Mouse (Mus musculus) adrenal gland, adult 18-20 months (tissue): Measurements from ENCODE around the gene Lrif1. TPM values are rescaled to one million over a fixed set of nuclear protein-coding genes. Genes with fewer than 3 reads are reported as not detected.
A peak's percentile ranks its signal among the peaks of the same experiment; 100 is the strongest.
"Not testable (repeated sequence)": the region's sequence is repeated elsewhere in the genome, so short reads cannot be mapped to it uniquely, and the experiment has no call there.

Source experiments
- DNase-seq, 2 experiments: peaks; one replicate each; pipeline ENCODE4 v3.0.0; 2021 to 2022; ENCODE audit warnings: low spot score in 2 of 2
- long read RNA-seq, 2 experiments: library from polyadenylated mRNA; stranded (forward); transcript quantifications; one replicate each; pipeline ENCODE4 v2.0.0; 2021
- total RNA-seq, 2 experiments: library from RNA; stranded (reverse); gene quantifications; 1 replicate in 1 of 2; 2 replicates in 1 of 2; pipeline ENCODE4 v1.2.3; 2021

The Lrif1 gene
- total RNA-seq: 10 to 100 TPM; 13.5 to 14.1 TPM
- long read RNA-seq, experiment 1, transcript Lrif1-201 (4 exons, 3,103 nt): major isoform, 6 of 10 reads
- long read RNA-seq, experiment 1, partial matches to known transcripts: 1 of 10 reads
- long read RNA-seq, experiment 1, other reads (novel, unspliced or antisense): 0 of 10 reads
- long read RNA-seq, experiment 2, transcript Lrif1-203 (3 exons, 1,669 nt): major isoform, 8 of 11 reads
- long read RNA-seq, experiment 2, partial matches to known transcripts: 1 of 11 reads
- long read RNA-seq, experiment 2, other reads (novel, unspliced or antisense): 0 of 11 reads

DNA sequence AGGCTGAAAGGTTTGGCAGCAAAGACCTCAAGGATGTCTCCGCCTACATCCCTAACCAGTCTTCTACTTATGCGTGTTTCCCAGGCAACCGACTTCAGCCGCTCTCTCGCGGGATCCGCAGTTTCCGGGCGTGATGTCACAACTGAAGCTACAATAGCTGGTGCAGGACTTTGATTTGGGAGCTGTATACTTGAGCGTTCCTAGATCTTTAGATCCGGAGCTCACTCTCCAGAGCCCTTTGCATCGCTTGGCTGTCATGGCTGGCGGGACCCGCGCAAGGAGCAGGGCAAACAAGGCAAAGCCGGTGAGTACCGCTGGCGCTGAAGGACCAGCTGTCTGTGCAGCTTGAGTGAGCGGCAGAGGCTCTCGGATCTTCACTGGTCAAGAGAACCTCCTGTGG is at the start of gene Lrif1:
TSS of gene Lrif1 (plus strand) at position 158 of the 400 bp plus-strand sequence.
- DNase-seq: peak; percentile 24 to 25

DNA sequence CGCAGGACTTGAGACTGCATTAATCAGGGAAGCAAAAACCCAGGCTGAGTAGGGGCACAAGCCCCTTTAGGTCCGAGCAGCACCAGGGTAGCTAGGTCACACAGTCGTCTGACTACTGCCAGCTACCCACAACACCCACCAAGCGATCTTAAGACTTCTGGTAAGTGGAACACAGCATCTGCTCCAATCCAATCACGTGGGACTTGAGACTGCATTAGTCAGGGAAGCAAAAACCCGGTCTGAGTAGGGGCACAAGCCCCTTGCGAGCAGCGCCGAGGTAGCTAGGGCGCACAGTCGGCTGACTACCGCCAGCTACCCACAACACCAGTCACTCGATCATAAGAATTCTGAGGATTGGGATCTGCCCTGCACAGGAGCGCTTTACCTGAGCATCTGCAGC is 12.0 kb upstream of the Lrif1 start:
- not testable (repeated sequence) for DNase-seq

- DNase-seq: no peak
These were observed 594 bp downstream of the Lrif1 start for GRCm38 (mm10) chr3:106685381-106685780.

DNA sequence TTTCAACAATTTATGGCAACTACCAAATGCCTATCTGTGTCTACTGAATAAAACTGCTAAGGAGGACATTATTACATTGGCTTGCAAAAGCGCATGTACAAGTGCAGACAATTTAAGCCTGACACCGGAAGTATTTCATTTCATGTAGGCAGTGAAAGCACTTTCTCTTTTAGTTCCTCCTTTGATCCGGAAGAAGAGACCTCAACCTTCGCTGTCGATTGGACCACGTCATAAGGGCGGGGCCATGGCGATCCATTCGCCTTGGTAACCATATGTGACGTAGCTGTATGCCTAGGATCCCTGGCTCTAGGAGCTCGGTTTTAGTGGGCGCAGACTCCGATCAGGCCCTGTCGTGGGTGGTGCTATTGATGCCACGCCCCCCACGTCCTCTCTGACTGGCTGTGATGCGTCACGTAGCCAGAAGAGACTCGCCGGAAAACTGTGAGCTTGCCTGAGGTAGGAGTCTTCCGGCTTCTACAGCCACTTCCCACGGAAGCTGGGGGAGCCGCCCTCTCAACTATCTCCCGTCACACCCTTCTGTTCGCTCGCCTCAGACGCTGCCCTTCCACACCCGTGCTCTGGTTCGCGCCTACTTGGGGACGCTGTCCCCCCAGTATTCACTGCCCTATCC is 36.7 kb downstream of the Lrif1 start:
- DNase-seq: peak; percentile 85 to 86

DNA sequence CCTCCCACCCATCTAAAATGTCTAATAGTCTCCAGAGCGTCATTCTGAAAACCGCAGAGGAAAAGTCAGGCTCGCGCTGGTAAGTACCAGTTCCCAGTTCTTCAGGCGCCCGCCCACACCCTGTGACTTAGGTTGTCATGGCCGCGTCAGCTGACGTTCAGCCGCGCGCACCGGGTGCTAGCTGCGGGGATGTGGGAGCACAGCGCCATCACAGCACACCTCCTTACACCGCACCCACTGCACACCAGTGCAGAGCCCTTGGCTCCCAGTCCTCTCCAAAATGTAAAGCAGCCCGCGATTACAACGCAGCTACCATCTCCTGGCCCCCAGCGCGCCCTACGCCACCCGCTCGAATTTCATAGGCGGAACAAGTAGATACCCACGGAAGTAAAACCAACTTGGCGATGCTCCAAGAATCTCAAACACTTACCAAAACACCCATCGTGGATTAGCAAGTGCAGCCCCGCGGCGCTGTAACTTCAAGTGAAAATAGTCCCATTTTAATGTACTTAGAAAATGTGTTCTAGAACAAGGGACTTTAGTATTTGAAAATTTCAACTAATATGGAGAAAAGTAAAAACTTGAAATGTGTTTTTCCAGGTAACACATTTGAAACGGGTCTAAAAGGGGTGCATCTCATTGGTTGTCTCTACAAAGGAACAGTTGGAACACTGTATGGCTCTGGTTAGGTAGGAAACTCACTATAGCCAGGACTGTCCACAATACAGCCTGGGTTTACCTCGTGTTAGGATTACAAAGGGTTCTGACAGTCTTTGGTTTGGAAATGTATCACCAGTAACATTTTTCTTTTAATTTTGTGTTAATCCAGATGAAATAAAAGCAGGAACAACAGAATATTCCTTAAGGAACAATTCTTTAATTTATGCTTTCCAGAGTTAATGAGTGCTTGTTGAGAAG is 37.5 kb downstream of the Lrif1 start:
- DNase-seq: peak; percentile 69 to 71

DNA sequence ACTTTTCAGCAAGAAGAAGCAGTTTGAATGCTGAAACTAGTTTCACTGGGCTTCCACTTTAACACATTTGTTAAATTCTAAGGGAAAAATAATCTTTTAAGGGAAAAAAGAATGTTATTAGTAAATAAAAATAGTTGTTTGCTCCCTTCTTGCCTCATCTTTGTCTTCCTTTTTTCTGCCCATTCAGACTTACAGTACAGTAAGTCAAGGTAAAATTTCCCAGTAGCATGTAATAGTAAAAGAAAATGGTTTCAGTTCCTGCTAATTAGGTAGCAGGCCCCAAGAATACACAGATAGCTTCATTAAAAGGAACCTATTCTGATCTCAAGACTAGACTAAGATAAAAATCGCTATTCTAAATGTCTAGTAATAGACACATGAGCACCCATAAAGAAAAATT is 71.1 kb downstream of the Lrif1 start:
- DNase-seq: no peak

DNA sequence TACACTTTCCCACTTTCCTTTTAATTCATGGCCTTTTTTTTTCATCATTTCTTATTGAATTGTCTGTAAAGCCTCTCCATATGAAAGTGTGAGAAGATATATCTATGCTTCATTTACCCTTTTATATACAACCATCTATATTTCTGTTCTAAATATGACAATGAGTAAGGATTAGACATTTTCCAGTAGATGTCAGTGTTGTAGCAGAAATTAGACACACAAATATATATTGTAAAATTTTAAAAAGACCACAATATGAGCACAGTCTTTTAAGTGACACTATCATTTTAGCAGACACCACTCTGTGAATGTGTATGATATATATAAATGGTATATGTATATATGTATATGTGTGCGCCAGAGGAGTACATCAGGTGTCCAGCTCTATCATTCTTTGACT is 87.0 kb downstream of the Lrif1 start:
- DNase-seq: no peak

- DNase-seq: no peak
These were observed 100.3 kb downstream of the Lrif1 start for GRCm38 (mm10) chr3:106785130-106785529.

Other genes starting within 250 kb of the Lrif1 start
- gene Dennd2d, start 202.6 kb upstream of the Lrif1 start, total RNA-seq: 1 to 10 TPM; 3.5 to 7.2 TPM
- gene Dram2, start 137.2 kb upstream of the Lrif1 start, total RNA-seq: 10 to 100 TPM; 75.2 to 87.3 TPM
- gene Cept1, start 137.2 kb upstream of the Lrif1 start, total RNA-seq: 10 to 100 TPM; 32.0 to 37.8 TPM
- 10 to 100 TPM in 1 of 2 experiments, 1 to 10 TPM in 1; 8.0 to 14.6 TPM for gene Cd53, start 105.2 kb downstream of the Lrif1 start, total RNA-seq
- gene Olfr266, start 141.3 kb downstream of the Lrif1 start, total RNA-seq: not detected